16 mouse cellular contexts compared by ENCODE assay signal in genomic region chr10:22811921-22812320, GRCm38 (mm10). TPM values are rescaled to one million over a fixed set of nuclear protein-coding genes. Genes with fewer than 3 reads are reported as not detected.
A peak's percentile ranks its signal among the peaks of the same experiment; 100 is the strongest.
DNase-seq lines count a peak whose midpoint lies in the region; ATAC-seq and TF ChIP-seq lines count a peak whose summit lies in the region.
"Had no signal": no experiment of that assay in that cellular context is flagged by ENCODE, and none has a peak within 500 bp of the region (broad histone marks: within the 10 kb centered on the region; RNA-seq: fewer than 3 reads in every experiment).

No protein-coding gene starts in this region.

- H3K4me2 ChIP-seq in heart, embryonic 13.5 days: peak overlapping the region; percentile 33
- no peak overlapping the region for H3K4me2 ChIP-seq in midbrain, embryonic 14.5 days (ENCODE audit: low read length)
- H3K4me2 ChIP-seq in midbrain, embryonic 15.5 days: no peak overlapping the region
- no peak overlapping the region for H3K4me2 ChIP-seq in hindbrain, postnatal 0 days (ENCODE audit: low read depth, low read length)
- H3K4me2 ChIP-seq: forebrain, embryonic 12.5 days had no signal

- no peaks in the 10 kb centered on the region for H3K36me3 ChIP-seq in heart, embryonic 13.5 days
- H3K36me3 ChIP-seq in midbrain, embryonic 14.5 days (ENCODE audit: control insufficient read depth, insufficient read depth, low read length): no peaks in the 10 kb centered on the region
- H3K36me3 ChIP-seq in midbrain, embryonic 15.5 days (replicated peaks): no peaks in the 10 kb centered on the region
- H3K36me3 ChIP-seq in hindbrain, postnatal 0 days (ENCODE audit: insufficient read depth, low read length): no peaks in the 10 kb centered on the region
- H3K36me3 ChIP-seq in limb, embryonic 10.5 days: no peaks in the 10 kb centered on the region
- H3K36me3 ChIP-seq: forebrain, embryonic 12.5 days had no signal

- WGBS in heart, embryonic 13.5 days: 22% methylated on average over 12 of the region's 12 CpGs
- 9% methylated on average over 12 of the region's 12 CpGs for WGBS in midbrain, embryonic 14.5 days
- WGBS in midbrain, embryonic 15.5 days: 6% methylated on average over 12 of the region's 12 CpGs
- WGBS in hindbrain, postnatal 0 days: 13% methylated on average over 12 of the region's 12 CpGs
- WGBS in limb, embryonic 10.5 days: 14% methylated on average over 12 of the region's 12 CpGs

- H3K9me3 ChIP-seq in heart, embryonic 13.5 days: no peaks in the 10 kb centered on the region
- no peaks in the 10 kb centered on the region for H3K9me3 ChIP-seq in midbrain, embryonic 14.5 days (ENCODE audit: control insufficient read depth, low read length)
- no peaks in the 10 kb centered on the region for H3K9me3 ChIP-seq in midbrain, embryonic 15.5 days
- H3K9me3 ChIP-seq in hindbrain, postnatal 0 days (ENCODE audit: low read length): no peaks in the 10 kb centered on the region
- H3K9me3 ChIP-seq in limb, embryonic 10.5 days (replicated peaks): no peaks in the 10 kb centered on the region
- H3K9me3 ChIP-seq: forebrain, embryonic 12.5 days had no signal

- intact Hi-C loops in heart, postnatal 36 days (cut with DNase I): loop anchor here (10.0 kb wide), 2 partner anchors 63 to 263 kb away; no protein-coding TSS in a partner anchor

- ATAC-seq in heart, embryonic 13.5 days (ENCODE audit: extremely low read depth, insufficient number of reproducible peaks, low FRiP score, low TSS enrichment): no peak
- no peak for ATAC-seq in midbrain, embryonic 14.5 days (ENCODE audit: low FRiP score, low TSS enrichment)
- no peak for ATAC-seq in midbrain, embryonic 15.5 days (replicated peaks)
- ATAC-seq in hindbrain, postnatal 0 days: no peak
- ATAC-seq: activated CD4-positive, CD25-positive, alpha-beta regulatory T cell, adult 4 months; CD4-positive, CD25-positive, alpha-beta regulatory T cell, adult 4 months had no signal

- H3K4me1 ChIP-seq in heart, embryonic 13.5 days: peaks cover 24% of the 10 kb centered on the region
- no peaks in the 10 kb centered on the region for H3K4me1 ChIP-seq in midbrain, embryonic 14.5 days (ENCODE audit: control insufficient read depth, insufficient read depth, low read length)
- H3K4me1 ChIP-seq in midbrain, embryonic 15.5 days: no peaks in the 10 kb centered on the region; the same call in 1 of the 2 replicates
- no peaks in the 10 kb centered on the region for H3K4me1 ChIP-seq in hindbrain, postnatal 0 days (ENCODE audit: insufficient read depth, low read length)
- H3K4me1 ChIP-seq in limb, embryonic 10.5 days: peaks cover 21% of the 10 kb centered on the region

- H3K4me3 ChIP-seq in heart, embryonic 13.5 days: peak overlapping the region; percentile 7
- H3K4me3 ChIP-seq in midbrain, embryonic 14.5 days (replicated peaks; ENCODE audit: low read depth, low read length): no peak overlapping the region
- no peak overlapping the region for H3K4me3 ChIP-seq in midbrain, embryonic 15.5 days
- H3K4me3 ChIP-seq in hindbrain, postnatal 0 days (ENCODE audit: low read length): no peak overlapping the region
- H3K4me3 ChIP-seq in limb, embryonic 10.5 days: no peak overlapping the region
- H3K4me3 ChIP-seq: forebrain, embryonic 12.5 days had no signal

- DNase-seq in heart, postnatal 36 days: no peak
- peak; percentile 59 for DNase-seq in midbrain, embryonic 14.5 days
- DNase-seq in hindbrain, postnatal 0 days (ENCODE audit: low spot score): peak; percentile 13
- peak; percentile 42 for DNase-seq in retina, embryonic 14.5 days (ENCODE audit: low spot score)
- DNase-seq in limb, embryonic 10.5 days (ENCODE audit: low spot score): no peak
- no peak for DNase-seq in cerebellum, postnatal 4 days (ENCODE audit: low spot score in 2 of 2)
- DNase-seq: cerebellum, adult 18-20 months; gastrocnemius, postnatal 10 days; lung, adult 2 months had no signal

- no peak overlapping the region for H3K27ac ChIP-seq in heart, embryonic 13.5 days (replicated peaks)
- no peak overlapping the region for H3K27ac ChIP-seq in midbrain, embryonic 14.5 days (replicated peaks; ENCODE audit: low read depth, low read length)
- H3K27ac ChIP-seq in midbrain, embryonic 15.5 days: no peak overlapping the region
- no peak overlapping the region for H3K27ac ChIP-seq in hindbrain, postnatal 0 days
- no peak overlapping the region for H3K27ac ChIP-seq in limb, embryonic 10.5 days
- H3K27ac ChIP-seq: forebrain, embryonic 12.5 days had no signal

- TF ChIP-seq CTCF in hindbrain, postnatal 0 days (IDR thresholded peaks at IDR 0.05; ENCODE audit: low read depth): no peak

- H3K9ac ChIP-seq in heart, embryonic 13.5 days: peak overlapping the region; percentile 28; the same call in 1 of the 2 replicates
- H3K9ac ChIP-seq in midbrain, embryonic 14.5 days (replicated peaks; ENCODE audit: low read length): no peak overlapping the region
- no peak overlapping the region for H3K9ac ChIP-seq in midbrain, embryonic 15.5 days
- H3K9ac ChIP-seq in hindbrain, postnatal 0 days (replicated peaks; ENCODE audit: low read length): no peak overlapping the region
- H3K9ac ChIP-seq: forebrain, embryonic 12.5 days had no signal

- peaks cover 62% of the 10 kb centered on the region for H3K27me3 ChIP-seq in heart, embryonic 13.5 days (replicated peaks)
- peaks cover 68% of the 10 kb centered on the region for H3K27me3 ChIP-seq in midbrain, embryonic 14.5 days (ENCODE audit: control insufficient read depth, insufficient read depth, low read length)
- peaks cover 65% of the 10 kb centered on the region for H3K27me3 ChIP-seq in midbrain, embryonic 15.5 days (replicated peaks)
- peaks cover 56% of the 10 kb centered on the region for H3K27me3 ChIP-seq in hindbrain, postnatal 0 days (ENCODE audit: insufficient read depth, low read length)
- peaks cover 73% of the 10 kb centered on the region for H3K27me3 ChIP-seq in limb, embryonic 10.5 days (ENCODE audit: low read depth, poor library complexity, severe bottlenecking)

RNA-seq across cellular contexts. Expression of gene Tcf21, which starts 8.1 kb away (rescaled TPM):
- polyA plus RNA-seq in heart, embryonic 13.5 days (2015; fragmentation: Nextera tagmentation; extraction: Ambion mirVana): 61.7 and 63.3 TPM in 2 replicates
- total RNA-seq in heart, postnatal 36 days (2021): 10 to 100 TPM; 10.3 to 12.4 TPM
- not detected in 2 replicates for polyA plus RNA-seq in midbrain, embryonic 14.5 days (2014; fragmentation: Nextera tagmentation; extraction: Ambion mirVana)
- polyA plus RNA-seq in midbrain, embryonic 15.5 days (2015; fragmentation: Nextera tagmentation; extraction: Ambion mirVana): 0.31 and 0.36 TPM in 2 replicates
- total RNA-seq in hindbrain, postnatal 0 days (2014; rRNA removed): 0.47 TPM in 1 of 2 replicates, not detected in the other
- 0.89 and 1.4 TPM in 2 replicates for polyA plus RNA-seq in hindbrain, postnatal 0 days (2015; fragmentation: Nextera tagmentation; extraction: Ambion mirVana)
- polyA plus RNA-seq in limb, embryonic 10.5 days (2016; fragmentation: Nextera tagmentation; extraction: Ambion mirVana): 0.71 and 2.7 TPM in 2 replicates
- total RNA-seq: gastrocnemius, postnatal 10 days; layer of hippocampus, postnatal 25 days; megakaryocyte progenitor cell, adult 5-6 weeks had no signal
- polyA plus RNA-seq: activated CD4-positive, CD25-positive, alpha-beta regulatory T cell, adult 4 months; forebrain, embryonic 12.5 days had no signal

Comparison
In these comparisons a context has a peak if more than half of its experiments do, and no peak if none do; other contexts are left out.
1. DNase-seq: peak in midbrain, embryonic 14.5 days (single experiment), hindbrain, postnatal 0 days (single experiment) and retina, embryonic 14.5 days (single experiment); none in heart, postnatal 36 days (0 of 2), limb, embryonic 10.5 days (single experiment) and cerebellum, postnatal 4 days (0 of 2).
2. RNA of gene Tcf21, which starts 8.1 kb away (polyA plus RNA-seq): 61.7 to 63.3 TPM in heart, embryonic 13.5 days; 0.89 to 1.4 TPM in hindbrain, postnatal 0 days, 0.71 to 2.7 TPM in limb, embryonic 10.5 days, 0.31 to 0.36 TPM in midbrain, embryonic 15.5 days and not detected in midbrain, embryonic 14.5 days; every median in the first group is over 10 times any median in the second.